Comparison of ENCODE assay signal across 11 mouse cellular contexts in genomic region chr4:130270089-130270488, GRCm38 (mm10). TPM values are rescaled to one million over a fixed set of nuclear protein-coding genes. Genes with fewer than 3 reads are reported as not detected.
DNase-seq lines count a peak whose midpoint lies in the region; ATAC-seq and TF ChIP-seq lines count a peak whose summit lies in the region.
"Had no signal": no experiment of that assay in that cellular context is flagged by ENCODE, and none has a peak within 500 bp of the region (broad histone marks: within the 10 kb centered on the region; RNA-seq: fewer than 3 reads in every experiment).

No protein-coding gene starts in this region.

- H3K4me1 ChIP-seq in hindbrain, postnatal 0 days (ENCODE audit: insufficient read depth, low read length) = no peaks in the 10 kb centered on the region
- H3K4me1 ChIP-seq in hindbrain, embryonic 16.5 days (ENCODE audit: control insufficient read depth, insufficient read depth, low read depth, low read length) = peaks cover 4% of the 10 kb centered on the region; the same call in 1 of the 2 replicates
- 0 out of 2 replicates have a peak, but pooled peaks cover 10% of the 10 kb centered on the region for H3K4me1 ChIP-seq in kidney, embryonic 14.5 days (ENCODE audit: control insufficient read depth, insufficient read depth, low read length)

- H3K4me2 ChIP-seq in hindbrain, postnatal 0 days (ENCODE audit: low read depth, low read length) = no peak overlapping the region
- no peak overlapping the region for H3K4me2 ChIP-seq in hindbrain, embryonic 16.5 days (ENCODE audit: low read length)
- no peak overlapping the region for H3K4me2 ChIP-seq in kidney, embryonic 14.5 days (replicated peaks; ENCODE audit: low read depth, low read length)
- H3K4me2 ChIP-seq: hindbrain, embryonic 14.5 days; lung, embryonic 15.5 days had no signal

- WGBS in hindbrain, postnatal 0 days = 54% methylated on average over 8 of the region's 8 CpGs
- WGBS in hindbrain, embryonic 16.5 days = 76% methylated on average over 8 of the region's 8 CpGs
- WGBS in kidney, embryonic 14.5 days = 84% methylated on average over 8 of the region's 8 CpGs

- H3K36me3 ChIP-seq in hindbrain, postnatal 0 days (ENCODE audit: insufficient read depth, low read length) = no peaks in the 10 kb centered on the region
- no peaks in the 10 kb centered on the region for H3K36me3 ChIP-seq in hindbrain, embryonic 16.5 days (ENCODE audit: control insufficient read depth, insufficient read depth, low read length)
- H3K36me3 ChIP-seq in kidney, embryonic 14.5 days (ENCODE audit: control insufficient read depth, insufficient read depth, low read length) = no peaks in the 10 kb centered on the region
- H3K36me3 ChIP-seq: lung, embryonic 15.5 days had no signal

- no peaks in the 10 kb centered on the region for H3K27me3 ChIP-seq in hindbrain, postnatal 0 days (ENCODE audit: insufficient read depth, low read length)
- H3K27me3 ChIP-seq in hindbrain, embryonic 16.5 days (replicated peaks; ENCODE audit: control insufficient read depth, insufficient read depth, low read length) = no peaks in the 10 kb centered on the region
- H3K27me3 ChIP-seq in kidney, embryonic 14.5 days (ENCODE audit: control insufficient read depth, insufficient read depth, low read length) = peaks cover under 1% of the 10 kb centered on the region

- peak; percentile 31; the same call in 1 of the 2 replicates for ATAC-seq in hindbrain, postnatal 0 days
- no peak for ATAC-seq in hindbrain, embryonic 16.5 days
- ATAC-seq in kidney, embryonic 14.5 days (ENCODE audit: low FRiP score, low TSS enrichment) = no peak

- TF ChIP-seq CTCF in hindbrain, postnatal 0 days (IDR thresholded peaks at IDR 0.05; ENCODE audit: low read depth) = no peak

- H3K4me3 ChIP-seq in hindbrain, postnatal 0 days (ENCODE audit: low read length) = no peak overlapping the region
- H3K4me3 ChIP-seq in hindbrain, embryonic 16.5 days (ENCODE audit: low read length) = no peak overlapping the region
- H3K4me3 ChIP-seq in kidney, embryonic 14.5 days (ENCODE audit: low read length) = no peak overlapping the region
- H3K4me3 ChIP-seq: lung, embryonic 15.5 days had no signal

- H3K9me3 ChIP-seq in hindbrain, postnatal 0 days (ENCODE audit: low read length) = no peaks in the 10 kb centered on the region
- no peaks in the 10 kb centered on the region for H3K9me3 ChIP-seq in hindbrain, embryonic 16.5 days (ENCODE audit: control insufficient read depth, low read length)
- H3K9me3 ChIP-seq in kidney, embryonic 14.5 days (ENCODE audit: control insufficient read depth, low read length) = no peaks in the 10 kb centered on the region
- H3K9me3 ChIP-seq: lung, embryonic 15.5 days had no signal

- no peak overlapping the region for H3K9ac ChIP-seq in hindbrain, postnatal 0 days (replicated peaks; ENCODE audit: low read length)
- H3K9ac ChIP-seq in hindbrain, embryonic 16.5 days (ENCODE audit: low read depth, low read length) = no peak overlapping the region
- H3K9ac ChIP-seq in kidney, embryonic 14.5 days (ENCODE audit: low read depth, low read length) = no peak overlapping the region
- H3K9ac ChIP-seq: hindbrain, embryonic 14.5 days; lung, embryonic 15.5 days had no signal

- peak; percentile 72 for DNase-seq in hindbrain, postnatal 0 days (ENCODE audit: low spot score)
- DNase-seq in cerebellum, postnatal 10 days = peak; percentile 85 to 91
- peak; percentile 81 to 82 for DNase-seq in layer of hippocampus, postnatal 36 days
- DNase-seq in right cerebral cortex, postnatal 10 days (ENCODE audit: low spot score in 2 of 2) = peak; percentile 64 to 79
- DNase-seq in thymus, postnatal 36 days = no peak
- no peak for DNase-seq in lung, postnatal 14 days
- DNase-seq: thymus, adult 18-20 months had no signal

- H3K27ac ChIP-seq in hindbrain, postnatal 0 days = 0 out of 2 replicates have a peak overlapping the region, but pooled peaks have one; percentile 17
- H3K27ac ChIP-seq in hindbrain, embryonic 16.5 days (ENCODE audit: low read depth, low read length) = no peak overlapping the region
- no peak overlapping the region for H3K27ac ChIP-seq in kidney, embryonic 14.5 days (ENCODE audit: low read depth, low read length)
- H3K27ac ChIP-seq: hindbrain, embryonic 14.5 days; lung, embryonic 15.5 days had no signal

RNA-seq across cellular contexts. Expression of gene Serinc2, which starts 8.9 kb away (rescaled TPM):
- 17.1 and 18.7 TPM in 2 replicates for total RNA-seq in hindbrain, postnatal 0 days (2014; rRNA removed)
- polyA plus RNA-seq in hindbrain, postnatal 0 days (2015; fragmentation: Nextera tagmentation; extraction: Ambion mirVana) = 17.8 and 19.2 TPM in 2 replicates
- polyA plus RNA-seq in hindbrain, embryonic 16.5 days (2015; fragmentation: Nextera tagmentation; extraction: Ambion mirVana) = 31.9 and 38.7 TPM in 2 replicates
- total RNA-seq in layer of hippocampus, postnatal 36 days (2021) = 10 to 100 TPM; 12.0 to 13.2 TPM
- polyA plus RNA-seq in kidney, embryonic 14.5 days (2014; fragmentation: Nextera tagmentation; extraction: Ambion mirVana) = 42.7 and 44.9 TPM in 2 replicates

RNA-seq across cellular contexts. Expression of gene Fabp3, which starts 38.3 kb away (rescaled TPM):
- total RNA-seq in hindbrain, postnatal 0 days (2014; rRNA removed) = 122 and 131 TPM in 2 replicates
- polyA plus RNA-seq in hindbrain, postnatal 0 days (2015; fragmentation: Nextera tagmentation; extraction: Ambion mirVana) = 392 and 410 TPM in 2 replicates
- polyA plus RNA-seq in hindbrain, embryonic 16.5 days (2015; fragmentation: Nextera tagmentation; extraction: Ambion mirVana) = 291 and 339 TPM in 2 replicates
- 10 to 100 TPM; 94.1 to 94.6 TPM for total RNA-seq in layer of hippocampus, postnatal 36 days (2021)
- 15.7 and 16.0 TPM in 2 replicates for polyA plus RNA-seq in kidney, embryonic 14.5 days (2014; fragmentation: Nextera tagmentation; extraction: Ambion mirVana)

RNA-seq across cellular contexts. Expression of gene Gm10570, which starts 38.4 kb away (rescaled TPM):
- 4.5 and 6.8 TPM in 2 replicates for total RNA-seq in hindbrain, postnatal 0 days (2014; rRNA removed)
- 1.3 and 1.7 TPM in 2 replicates for polyA plus RNA-seq in hindbrain, postnatal 0 days (2015; fragmentation: Nextera tagmentation; extraction: Ambion mirVana)
- 1.2 and 1.8 TPM in 2 replicates for polyA plus RNA-seq in hindbrain, embryonic 16.5 days (2015; fragmentation: Nextera tagmentation; extraction: Ambion mirVana)
- total RNA-seq in layer of hippocampus, postnatal 36 days (2021) = 1 to 10 TPM in 1 of 2 experiments, not detected in 1; 1.1 TPM
- polyA plus RNA-seq in kidney, embryonic 14.5 days (2014; fragmentation: Nextera tagmentation; extraction: Ambion mirVana) = not detected in 2 replicates
- polyA plus RNA-seq: hindbrain, embryonic 14.5 days; lung, embryonic 15.5 days had no signal

RNA-seq across cellular contexts. Expression of gene Gm853, which starts 47.9 kb away (rescaled TPM):
- 0.68 and 2.0 TPM in 2 replicates for total RNA-seq in hindbrain, postnatal 0 days (2014; rRNA removed)
- polyA plus RNA-seq in hindbrain, postnatal 0 days (2015; fragmentation: Nextera tagmentation; extraction: Ambion mirVana) = 1.3 and 1.8 TPM in 2 replicates
- 1.3 and 1.4 TPM in 2 replicates for polyA plus RNA-seq in hindbrain, embryonic 16.5 days (2015; fragmentation: Nextera tagmentation; extraction: Ambion mirVana)
- total RNA-seq in layer of hippocampus, postnatal 36 days (2021) = not detected
- not detected in 2 replicates for polyA plus RNA-seq in kidney, embryonic 14.5 days (2014; fragmentation: Nextera tagmentation; extraction: Ambion mirVana)
- polyA plus RNA-seq: lung, embryonic 15.5 days had no signal

Comparison
In these comparisons a context has a peak if more than half of its experiments do, and no peak if none do; other contexts are left out.
1. DNase-seq: peak in hindbrain, postnatal 0 days (single experiment), cerebellum, postnatal 10 days (2 of 2), layer of hippocampus, postnatal 36 days (2 of 2) and right cerebral cortex, postnatal 10 days (2 of 2); none in thymus, postnatal 36 days (0 of 2) and lung, postnatal 14 days (single experiment).
2. RNA of gene Fabp3, which starts 38.3 kb away (polyA plus RNA-seq): 392 to 410 TPM in hindbrain, postnatal 0 days and 291 to 339 TPM in hindbrain, embryonic 16.5 days; 15.7 to 16.0 TPM in kidney, embryonic 14.5 days; every median in the first group is over 10 times any median in the second.